Mouse (Mus musculus) heart, embryonic 11.5 days (tissue): ENCODE data around the gene Cipc. TPM values are rescaled to one million over a fixed set of nuclear protein-coding genes. Genes with fewer than 3 reads are reported as not detected.

ENCODE experiments used
- ATAC-seq: fragments of 200-750 bp; cut with Nextera tagmentation; replicated peaks from 2 replicates; pipeline ENCODE4 v1.8.0; 2017; ENCODE audit warnings: moderate library complexity; ENCODE audit not compliant: insufficient number of reproducible peaks, low FRiP score, low TSS enrichment
- H3K27ac ChIP-seq: fragments of 300-500 bp; sonication (generic); 2 replicates; pipeline ENCODE4 v1.5.1; 2014; ENCODE audit warnings: mild to moderate bottlenecking, low read depth, low read length
- H3K27me3 ChIP-seq: fragments of 300-500 bp; sonication (generic); 2 replicates; pipeline ENCODE4 v1.6.1; 2014; ENCODE audit warnings: mild to moderate bottlenecking, low read length, mixed read lengths; ENCODE audit not compliant: control insufficient read depth, insufficient read depth
- H3K36me3 ChIP-seq: fragments of 300-500 bp; sonication (generic); 2 replicates; pipeline ENCODE4 v1.6.1; 2014; ENCODE audit warnings: mild to moderate bottlenecking, low read length, moderate library complexity, mixed read lengths; ENCODE audit not compliant: control insufficient read depth, insufficient read depth
- H3K4me1 ChIP-seq: fragments of 300-500 bp; sonication (generic); 2 replicates; pipeline ENCODE4 v1.6.1; 2014; ENCODE audit warnings: low read length; ENCODE audit not compliant: control insufficient read depth, insufficient read depth
- H3K4me2 ChIP-seq: fragments of 300-500 bp; sonication (generic); 2 replicates; pipeline ENCODE4 v1.6.1; 2014; ENCODE audit warnings: mild to moderate bottlenecking, moderate library complexity
- H3K4me3 ChIP-seq: fragments of 300-500 bp; sonication (generic); 2 replicates; pipeline ENCODE4 v1.5.1; 2014; ENCODE audit warnings: low read depth, low read length
- H3K9ac ChIP-seq: fragments of 300-500 bp; sonication (generic); 2 replicates; pipeline ENCODE4 v1.6.1; 2014; ENCODE audit warnings: mild to moderate bottlenecking, low read depth, low read length, moderate library complexity
- H3K9me3 ChIP-seq: fragments of 300-500 bp; sonication (generic); replicated peaks from 2 replicates; pipeline ENCODE4 v1.6.1; 2016; ENCODE audit warnings: low read length; ENCODE audit not compliant: control insufficient read depth
- WGBS: fragments of 180-500 bp; shearing (Covaris S2); extraction: QIAGEN DNeasy Blood & Tissue Kit; methylation state at CpG from one replicate; pipeline ENCODE4 v1.1.7; 2014; ENCODE audit not compliant: insufficient replicate concordance; 5-methylcytosine and 5-hydroxymethylcytosine counted together
- polyA plus RNA-seq: library from polyadenylated mRNA; unstranded; fragments of >200 nt; fragmentation: Nextera tagmentation; extraction: Ambion mirVana; gene quantifications from 2 replicates; pipeline ENCODE4 v1.2.1, GENCODE M21; 2014

Cipc gene
- polyA plus RNA-seq, 1 experiment from 2014 or later: 26.7 TPM

DNA sequence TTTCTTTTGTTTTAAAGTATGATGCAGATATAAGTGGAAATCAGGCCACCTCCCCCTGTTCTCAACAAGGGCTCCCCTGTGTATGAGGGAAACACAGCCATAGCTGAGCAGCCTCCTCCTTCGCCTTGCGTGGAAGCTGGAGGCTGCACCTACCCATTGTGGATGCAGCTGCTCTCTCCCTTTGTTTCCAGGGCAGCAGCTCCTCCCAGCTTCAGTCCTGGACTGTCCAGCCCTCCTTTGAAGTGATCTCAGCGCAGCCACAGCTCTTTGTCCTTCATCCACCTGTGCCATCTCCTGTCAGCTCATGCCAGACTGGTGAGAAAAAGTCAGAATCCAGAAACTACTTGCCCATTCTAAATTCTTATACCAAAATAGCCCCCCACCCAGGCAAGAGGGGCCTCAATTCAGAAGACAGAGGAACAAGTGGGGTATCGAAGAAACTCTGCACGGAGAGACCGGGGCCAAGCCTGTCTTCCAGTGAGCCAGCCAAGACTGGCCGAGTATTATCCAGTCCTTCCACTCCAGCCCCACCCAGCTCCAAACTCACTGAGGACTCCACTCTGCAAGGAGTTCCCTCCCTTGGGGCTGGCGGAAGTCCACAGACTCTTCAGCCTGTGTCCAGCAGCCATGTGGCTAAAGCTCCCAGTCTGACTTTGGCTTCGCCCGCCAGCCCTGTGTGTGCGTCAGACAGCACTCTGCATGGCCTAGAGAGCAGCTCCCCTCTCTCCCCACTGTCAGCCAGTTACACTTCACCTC lies 14.9 kb downstream of the Cipc start:
- Histone ChIP-seq H3K9ac (no peak overlapping the region), H3K4me1 (no peaks in the 10 kb centered on the region), H3K27me3 (no peaks in the 10 kb centered on the region), H3K9me3 (no peaks in the 10 kb centered on the region), H3K4me2 (no peak overlapping the region), H3K36me3 (peaks cover 42% of the 10 kb centered on the region), H3K27ac (no peak overlapping the region), H3K4me3 (no peak overlapping the region)
- no peak for ATAC-seq
- 87% methylated on average over 11 of the region's 11 CpGs for WGBS

DNA sequence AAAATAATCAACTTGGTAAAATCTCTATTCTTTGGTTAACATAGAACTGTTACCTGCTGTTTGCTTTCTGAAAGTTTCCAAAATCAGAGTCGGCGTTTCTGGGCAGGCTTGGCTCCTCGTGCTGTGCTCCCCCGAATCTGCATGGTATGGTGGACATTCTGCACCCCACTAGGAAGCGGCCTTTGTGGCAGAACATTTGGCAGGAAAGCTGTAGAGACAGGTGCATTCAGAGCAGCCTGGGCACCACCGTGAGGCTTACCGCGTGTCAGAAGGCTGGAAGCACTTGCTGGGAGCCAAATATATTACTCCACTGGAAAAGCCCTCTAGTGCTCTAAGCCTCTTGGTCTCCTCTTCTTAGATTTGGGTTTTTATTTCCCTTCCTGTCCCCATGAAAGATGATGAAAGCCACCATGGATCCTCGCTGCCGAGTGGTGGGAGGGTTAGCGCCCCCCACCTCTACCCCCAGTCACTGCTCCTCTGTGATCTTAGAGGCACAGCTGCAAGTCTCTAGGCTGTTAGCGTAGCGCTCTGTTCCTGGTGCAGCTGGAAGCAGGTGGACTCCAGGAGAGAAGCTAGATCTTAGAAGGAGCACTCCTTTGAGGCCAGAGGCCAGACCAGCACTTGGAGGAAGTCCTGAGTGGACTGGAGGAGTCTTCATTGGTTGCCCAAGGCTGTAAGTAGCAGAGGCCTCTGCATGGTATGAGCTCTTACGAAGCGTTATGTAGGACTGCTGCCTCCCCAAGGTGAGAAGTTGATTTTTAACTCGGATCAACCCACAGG lies 17.6 kb downstream of the Cipc start:
- Histone ChIP-seq H3K9me3 (no peaks in the 10 kb centered on the region), H3K27ac (no peak overlapping the region), H3K27me3 (no peaks in the 10 kb centered on the region), H3K4me2 (no peak overlapping the region), H3K36me3 (peaks cover 30% of the 10 kb centered on the region), H3K4me1 (peaks cover 13% of the 10 kb centered on the region), H3K9ac (no peak overlapping the region), H3K4me3 (no peak overlapping the region)
- no peak for ATAC-seq
- WGBS: 87% methylated on average over 16 of the region's 16 CpGs

- no peak overlapping the region for H3K9ac ChIP-seq
- peaks cover 13% of the 10 kb centered on the region for H3K4me1 ChIP-seq
- WGBS: 87% methylated on average over 4 of the region's 4 CpGs
- no peak overlapping the region for H3K4me2 ChIP-seq
- ATAC-seq: no peak
- H3K36me3 ChIP-seq: peaks cover 27% of the 10 kb centered on the region
- no peak overlapping the region for H3K27ac ChIP-seq
- no peak overlapping the region for H3K4me3 ChIP-seq
- no peaks in the 10 kb centered on the region for H3K9me3 ChIP-seq
- H3K27me3 ChIP-seq: no peaks in the 10 kb centered on the region
These were observed 18.5 kb downstream of the Cipc start for GRCm38 (mm10) chr12:86965237-86965799.

- Histone ChIP-seq H3K36me3 (peaks cover 4% of the 10 kb centered on the region; the same call in 1 of the 2 replicates), H3K4me2 (peak overlapping the region; percentile 39), H3K4me3 (no peak overlapping the region), H3K9ac (peak overlapping the region; percentile 46; the same call in 1 of the 2 replicates), H3K4me1 (peaks cover 23% of the 10 kb centered on the region), H3K9me3 (no peaks in the 10 kb centered on the region), H3K27ac (peak overlapping the region; percentile 73), H3K27me3 (no peaks in the 10 kb centered on the region)
- 33% methylated on average over 13 of the region's 13 CpGs for WGBS
- no peak for ATAC-seq
These were observed 21.8 kb downstream of the Cipc start for GRCm38 (mm10) chr12:86968468-86969219.

GRCm38 (mm10) chr12:86969220-86969601 lies 22.4 kb downstream of the Cipc start:
- Histone ChIP-seq H3K27ac (peak overlapping the region; percentile 73), H3K36me3 (peaks cover 4% of the 10 kb centered on the region; the same call in 1 of the 2 replicates), H3K9me3 (no peaks in the 10 kb centered on the region), H3K9ac (peak overlapping the region; percentile 46; the same call in 1 of the 2 replicates), H3K27me3 (no peaks in the 10 kb centered on the region), H3K4me2 (peak overlapping the region; percentile 39), H3K4me1 (peaks cover 26% of the 10 kb centered on the region), H3K4me3 (no peak overlapping the region)
- WGBS: 45% methylated on average over 3 of the region's 3 CpGs
- ATAC-seq: no peak

DNA sequence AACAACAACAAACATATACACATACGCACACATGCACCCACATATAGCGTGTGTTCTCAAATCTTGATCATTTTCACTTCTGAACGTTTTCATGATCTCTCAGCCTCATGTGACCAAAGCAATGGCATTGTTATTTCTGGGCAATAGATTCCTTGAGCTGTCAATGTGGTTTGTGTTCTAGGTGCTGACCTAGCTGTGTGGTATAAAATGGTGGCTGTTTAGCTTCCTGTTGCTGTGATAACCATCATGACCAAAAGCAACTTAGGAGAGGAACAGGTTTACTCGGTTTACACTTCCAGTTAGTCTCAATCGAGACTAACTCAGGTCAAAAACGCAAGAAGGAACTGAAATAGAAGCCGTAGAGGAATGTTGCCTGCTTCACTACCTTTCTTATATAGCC lies 24.2 kb downstream of the Cipc start:
- no peak overlapping the region for H3K4me3 ChIP-seq
- no peak overlapping the region for H3K4me2 ChIP-seq
- 87% methylated on average over 7 of the region's 7 CpGs for WGBS
- H3K27ac ChIP-seq: no peak overlapping the region
- H3K9ac ChIP-seq: no peak overlapping the region
- ATAC-seq: no peak
- H3K27me3 ChIP-seq: no peaks in the 10 kb centered on the region
- peaks cover 36% of the 10 kb centered on the region for H3K4me1 ChIP-seq
- H3K36me3 ChIP-seq: no peaks in the 10 kb centered on the region
- no peaks in the 10 kb centered on the region for H3K9me3 ChIP-seq

DNA sequence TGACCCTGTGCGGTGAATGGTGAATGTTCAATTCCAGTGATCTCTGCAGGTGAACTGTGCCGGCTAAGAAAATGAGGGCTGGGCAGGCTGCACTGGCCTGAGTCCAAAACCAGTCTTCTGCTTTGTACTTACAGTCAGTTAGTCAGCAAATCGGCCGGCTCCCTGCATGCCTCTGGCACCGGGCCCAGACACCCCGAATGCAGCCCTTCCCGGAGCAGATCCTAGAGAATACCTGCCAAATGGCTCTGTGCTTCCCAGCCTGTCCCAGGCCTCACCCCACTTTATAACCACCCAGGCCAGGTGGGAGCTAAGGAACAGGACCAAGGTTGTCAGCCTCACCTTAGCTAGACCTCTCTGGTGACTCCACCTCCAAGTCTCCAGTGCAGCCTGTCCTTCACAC lies 26.4 kb downstream of the Cipc start:
- no peaks in the 10 kb centered on the region for H3K36me3 ChIP-seq

DNA sequence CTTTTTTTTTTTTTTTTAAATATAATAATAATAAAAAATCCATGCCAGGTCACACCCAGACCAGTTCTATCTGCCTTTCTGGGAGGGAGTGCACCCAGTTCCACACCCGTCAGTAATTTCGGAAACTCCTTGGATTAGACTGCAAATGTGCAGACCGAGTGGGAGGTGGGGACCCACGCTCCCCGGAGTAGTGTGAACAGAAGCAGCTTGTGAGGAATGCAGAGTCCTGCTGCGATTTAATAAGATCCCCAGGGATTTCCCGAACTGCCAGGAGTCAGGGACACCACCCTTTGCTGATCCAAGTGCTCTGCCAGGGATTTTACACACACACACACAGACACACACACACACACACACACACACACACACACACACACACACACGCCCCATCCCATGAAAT lies 26.9 kb downstream of the Cipc start:
- Histone ChIP-seq H3K9me3 (no peaks in the 10 kb centered on the region), H3K4me3 (no peak overlapping the region), H3K4me1 (peaks cover 29% of the 10 kb centered on the region), H3K27me3 (peaks cover 8% of the 10 kb centered on the region), H3K9ac (no peak overlapping the region), H3K27ac (no peak overlapping the region), H3K36me3 (no peaks in the 10 kb centered on the region), H3K4me2 (no peak overlapping the region)
- no peak for ATAC-seq
- WGBS: 35% methylated on average over 8 of the region's 8 CpGs

More for the DNA sequence above, 26.4 kb downstream of the Cipc start:
- H3K4me1 ChIP-seq: peaks cover 33% of the 10 kb centered on the region
- H3K4me3 ChIP-seq: no peak overlapping the region
- H3K9me3 ChIP-seq: no peaks in the 10 kb centered on the region
- H3K9ac ChIP-seq: no peak overlapping the region
- ATAC-seq: no peak
- no peak overlapping the region for H3K4me2 ChIP-seq
- peaks cover 6% of the 10 kb centered on the region; the same call in 1 of the 2 replicates for H3K27me3 ChIP-seq
- 34% methylated on average over 7 of the region's 7 CpGs for WGBS
- no peak overlapping the region for H3K27ac ChIP-seq
